Mouse (Mus musculus): ENCODE measurements around the gene Car2. TPM values are rescaled to one million over a fixed set of nuclear protein-coding genes. Genes with fewer than 3 reads are reported as not detected.

Gene Car2
- polyA plus RNA-seq, 1 experiment, result 8.7 TPM

DNA sequence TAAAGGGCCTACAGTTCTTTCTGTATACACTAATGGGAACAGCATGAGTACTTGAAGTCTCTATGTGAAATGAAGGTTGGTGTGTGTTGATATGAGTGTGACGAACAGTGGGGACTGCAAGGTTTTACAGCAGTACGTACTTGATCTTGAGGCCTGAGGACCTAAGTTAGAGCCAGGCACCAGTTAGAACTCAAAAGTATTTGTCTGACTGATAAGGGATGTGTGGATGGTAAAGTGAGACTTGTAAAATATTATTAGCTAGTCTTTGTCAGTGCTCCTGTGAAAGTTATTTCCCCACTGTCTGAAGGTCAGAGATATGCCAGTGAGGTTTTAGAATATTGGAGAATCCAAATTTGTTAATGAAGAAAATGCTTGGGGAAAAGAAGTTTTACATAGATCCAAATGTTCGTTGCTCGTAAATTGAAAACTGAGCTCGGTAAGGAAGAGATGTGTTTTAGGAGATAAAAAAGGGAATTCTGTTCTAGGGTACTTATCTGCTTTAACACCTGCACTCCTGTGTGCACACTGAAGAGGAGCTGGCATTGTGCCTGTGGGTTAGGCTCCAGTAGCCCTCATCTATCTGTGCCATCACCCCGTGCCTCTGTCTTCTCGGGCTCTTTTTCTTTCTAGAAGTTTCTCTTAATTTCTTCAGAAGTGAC, 8.7 kb upstream of the Car2 start:
- DNase-seq (ENCODE audit: low read depth, low spot score), result no peak
- WGBS, result 72% methylated on average over 7 of the region's 7 CpGs

GRCm38 (mm10) chr3:14878749-14879223, 7.3 kb upstream of the Car2 start:
- DNase-seq (ENCODE audit: low read depth, low spot score), result no peak
- WGBS, result 74% methylated on average over 6 of the region's 6 CpGs

- no peak for DNase-seq (ENCODE audit: low read depth, low spot score)
- 75% methylated on average over 3 of the region's 3 CpGs for WGBS
These were observed 6.8 kb upstream of the Car2 start for GRCm38 (mm10) chr3:14879293-14879692.

- no peak for DNase-seq (ENCODE audit: low read depth, low spot score)
These were observed 5.8 kb upstream of the Car2 start for GRCm38 (mm10) chr3:14880277-14880676.

GRCm38 (mm10) chr3:14882005-14882404, 4.1 kb upstream of the Car2 start:
- DNase-seq (ENCODE audit: low read depth, low spot score), result no peak

More at GRCm38 (mm10) chr3:14880277-14880676, 5.8 kb upstream of the Car2 start:
- 40% methylated on average over 2 of the region's 2 CpGs for WGBS

GRCm38 (mm10) chr3:14882756-14883155, 3.3 kb upstream of the Car2 start:
- WGBS, result 71% methylated on average over 3 of the region's 3 CpGs
- DNase-seq (ENCODE audit: low read depth, low spot score), result no peak

DNA sequence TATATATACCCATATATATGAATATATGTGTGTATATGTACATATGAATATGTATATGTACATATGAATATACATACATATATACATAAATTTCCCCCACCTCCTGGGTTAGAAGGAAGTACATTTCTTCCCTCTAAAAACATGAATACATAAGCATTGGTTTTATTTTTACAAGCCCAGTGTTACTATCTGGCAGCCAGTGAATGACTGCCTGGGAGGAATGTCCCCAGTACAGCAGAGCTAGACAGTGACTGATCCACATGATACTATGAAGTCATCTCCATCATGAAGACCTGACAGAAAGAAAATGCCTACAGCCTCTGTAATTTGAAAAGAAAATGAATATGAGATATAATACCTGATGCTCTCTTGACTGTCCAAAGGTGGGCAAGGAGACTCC, 1.2 kb upstream of the Car2 start:
- DNase-seq (ENCODE audit: low read depth, low spot score), result no peak

DNA sequence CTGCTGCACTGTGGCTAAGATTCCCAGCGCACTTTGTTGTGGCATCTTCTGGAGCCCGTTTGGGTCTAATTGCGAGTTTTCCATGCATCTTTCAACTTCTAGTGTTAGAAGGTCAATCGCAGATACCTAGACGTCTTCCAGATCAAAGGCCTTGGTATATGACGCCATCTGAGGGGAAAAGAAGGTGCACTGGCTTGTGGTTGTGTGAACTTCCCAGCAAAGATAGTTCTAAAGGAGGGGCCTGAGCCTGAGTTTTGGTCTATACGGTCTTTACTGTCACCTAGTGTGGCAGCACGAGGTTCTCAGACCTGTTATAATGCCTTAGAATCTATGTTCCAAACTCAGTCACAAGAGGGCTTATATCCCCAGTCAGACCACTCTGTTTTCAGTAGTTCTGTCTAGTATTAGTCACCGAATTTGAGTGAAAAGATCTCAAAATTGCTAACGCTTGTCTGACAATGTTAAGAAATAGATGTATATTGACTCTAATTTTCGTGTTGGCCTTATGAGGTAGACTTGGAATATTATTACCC, 1.1 kb downstream of the Car2 start:
- WGBS, result 25% methylated on average over 11 of the region's 11 CpGs
- no peak for DNase-seq (ENCODE audit: low read depth, low spot score)

GRCm38 (mm10) chr3:14887686-14888295, 1.7 kb downstream of the Car2 start:
- 33% methylated on average over 10 of the region's 10 CpGs for WGBS
- no peak for DNase-seq (ENCODE audit: low read depth, low spot score)

DNA sequence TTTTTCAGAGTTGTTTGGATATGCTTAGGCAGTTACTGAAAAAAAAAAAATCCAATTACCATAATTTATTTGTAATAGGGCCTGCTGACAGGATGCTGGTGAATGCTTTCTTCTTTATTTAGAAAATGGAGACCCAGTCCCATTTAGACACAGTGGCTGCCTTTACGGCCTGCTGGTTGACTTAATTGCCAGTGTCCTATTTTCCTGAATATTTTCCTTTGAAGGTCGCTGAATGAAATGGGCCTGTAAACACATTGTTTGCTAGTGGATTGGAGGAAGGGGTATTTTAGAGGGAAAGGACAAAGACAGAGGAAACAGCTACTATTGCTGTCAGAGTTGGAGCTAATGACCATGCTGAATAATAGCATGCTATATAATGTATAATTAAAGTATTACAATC, 2.5 kb downstream of the Car2 start:
- 44% methylated on average over 2 of the region's 2 CpGs for WGBS
- DNase-seq (ENCODE audit: low read depth, low spot score), result no peak

GRCm38 (mm10) chr3:14889085-14889484, 3.0 kb downstream of the Car2 start:
- no peak for DNase-seq (ENCODE audit: low read depth, low spot score)
- WGBS, result 32% methylated on average over 2 of the region's 2 CpGs

DNA sequence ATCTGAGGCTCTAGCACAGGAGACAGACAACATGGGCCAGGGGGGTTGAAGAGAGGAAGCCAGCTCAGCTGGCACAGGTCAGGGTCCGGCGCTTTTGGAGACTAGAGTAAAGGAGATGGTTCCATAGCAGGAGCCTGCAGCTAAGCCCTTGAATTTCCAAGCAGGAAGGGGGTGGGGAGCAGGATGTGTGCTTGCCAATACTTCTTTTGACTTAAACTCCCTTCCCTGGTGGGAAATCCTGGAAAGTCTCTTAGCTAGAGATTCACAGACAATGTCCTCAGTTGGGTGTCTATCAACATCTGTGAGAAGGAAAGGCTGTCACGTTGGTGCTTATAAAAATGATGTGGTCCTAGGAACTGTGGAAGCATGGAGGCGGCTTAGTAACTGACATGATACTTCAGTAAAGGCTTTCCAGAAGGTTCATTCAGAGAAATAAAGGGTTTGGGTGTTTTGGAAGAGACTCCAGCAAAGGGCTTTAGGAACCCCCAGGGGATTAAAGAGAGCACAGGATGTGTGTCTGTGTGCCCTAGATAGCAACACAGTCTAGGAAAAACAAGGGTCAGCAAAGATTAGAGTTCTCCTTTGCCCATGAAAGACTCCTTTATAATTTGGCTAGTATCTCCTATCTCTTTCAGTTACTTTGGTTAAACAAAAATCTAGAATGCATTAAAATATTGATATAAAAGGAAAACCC, 3.8 kb downstream of the Car2 start:
- no peak for DNase-seq (ENCODE audit: low read depth, low spot score)
- whole genome bisulfite sequencing, result 32% methylated on average over 4 of the region's 4 CpGs

GRCm38 (mm10) chr3:14892991-14893390, 6.9 kb downstream of the Car2 start:
- 37% methylated on average over 3 of the region's 3 CpGs for WGBS
- DNase-seq (ENCODE audit: low read depth, low spot score), result no peak

DNA sequence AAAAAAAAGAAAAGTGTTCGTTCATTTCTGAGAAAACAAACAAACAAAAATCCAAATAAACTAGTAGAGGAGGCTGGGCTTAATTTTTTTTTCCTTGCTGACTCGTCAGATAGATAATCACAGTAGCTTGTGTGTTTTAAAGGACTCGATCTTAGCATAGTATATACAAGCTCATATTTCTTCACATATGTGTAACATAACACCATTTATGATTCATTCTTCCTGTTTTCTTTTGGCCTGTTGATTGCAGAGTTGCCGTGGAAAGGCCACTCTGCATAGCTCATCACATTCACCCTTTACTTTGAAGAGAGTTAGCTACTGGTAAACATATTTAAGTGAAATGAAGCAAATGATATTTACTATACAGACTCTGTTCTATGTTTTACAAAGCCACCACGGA, 7.6 kb downstream of the Car2 start:
- no peak for DNase-seq (ENCODE audit: low read depth, low spot score)
- WGBS, result 28% methylated on average over 5 of the region's 5 CpGs

DNA sequence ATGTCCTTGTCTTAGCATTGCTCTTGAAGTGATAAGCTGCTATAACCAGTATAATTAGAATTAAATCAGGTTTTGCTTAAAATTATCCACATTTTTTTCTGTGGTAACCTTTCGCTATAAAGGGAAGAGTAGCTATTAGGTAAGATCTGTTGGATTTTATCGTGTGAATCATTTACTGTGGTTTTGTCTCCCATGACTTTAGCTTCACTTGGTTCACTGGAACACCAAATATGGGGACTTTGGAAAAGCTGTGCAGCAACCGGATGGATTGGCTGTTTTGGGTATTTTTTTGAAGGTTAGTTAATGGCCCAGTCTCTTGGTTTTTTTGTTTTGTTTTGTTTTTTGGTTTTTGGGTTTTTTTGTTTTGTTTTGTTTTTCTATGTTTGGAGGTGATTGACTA, 9.3 kb downstream of the Car2 start:
- no peak for DNase-seq (ENCODE audit: low read depth, low spot score)
- WGBS, result 93% methylated on average over 3 of the region's 3 CpGs

GRCm38 (mm10) chr3:14897770-14898169, 11.7 kb downstream of the Car2 start:
- 73% methylated on average over 6 of the region's 6 CpGs for WGBS
- no peak for DNase-seq (ENCODE audit: low read depth, low spot score)

DNA sequence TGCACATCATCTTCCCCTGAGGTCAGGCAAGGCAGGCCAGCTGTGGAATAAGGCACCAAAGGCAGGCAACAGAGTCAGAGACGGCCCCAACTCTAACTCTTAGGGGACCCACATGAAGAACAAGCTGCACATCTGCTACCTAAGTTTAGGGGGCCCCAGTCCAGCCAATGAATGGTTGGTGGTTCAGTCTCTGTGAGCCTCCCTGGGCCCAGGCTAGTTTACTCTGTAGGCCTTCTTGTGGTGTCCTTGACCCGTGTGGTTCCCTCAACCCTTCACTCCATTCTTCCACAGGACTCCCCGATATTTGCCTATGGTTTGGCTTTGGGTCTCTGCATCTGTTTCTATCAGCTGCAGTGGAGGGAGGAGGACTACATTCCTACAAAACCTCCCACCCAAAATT, 17.3 kb downstream of the Car2 start:
- WGBS, result 90% methylated on average over 3 of the region's 3 CpGs
- DNase-seq (ENCODE audit: low read depth, low spot score), result no peak

GRCm38 (mm10) chr3:14904165-14904564, 18.1 kb downstream of the Car2 start:
- DNase-seq (ENCODE audit: low read depth, low spot score), result no peak
- WGBS, result 21% methylated on average over 3 of the region's 3 CpGs

GRCm38 (mm10) chr3:14907271-14907670, 21.2 kb downstream of the Car2 start:
- DNase-seq (ENCODE audit: low read depth, low spot score), result no peak
- 96% methylated on average over 1 of the region's 1 CpGs for WGBS

DNA sequence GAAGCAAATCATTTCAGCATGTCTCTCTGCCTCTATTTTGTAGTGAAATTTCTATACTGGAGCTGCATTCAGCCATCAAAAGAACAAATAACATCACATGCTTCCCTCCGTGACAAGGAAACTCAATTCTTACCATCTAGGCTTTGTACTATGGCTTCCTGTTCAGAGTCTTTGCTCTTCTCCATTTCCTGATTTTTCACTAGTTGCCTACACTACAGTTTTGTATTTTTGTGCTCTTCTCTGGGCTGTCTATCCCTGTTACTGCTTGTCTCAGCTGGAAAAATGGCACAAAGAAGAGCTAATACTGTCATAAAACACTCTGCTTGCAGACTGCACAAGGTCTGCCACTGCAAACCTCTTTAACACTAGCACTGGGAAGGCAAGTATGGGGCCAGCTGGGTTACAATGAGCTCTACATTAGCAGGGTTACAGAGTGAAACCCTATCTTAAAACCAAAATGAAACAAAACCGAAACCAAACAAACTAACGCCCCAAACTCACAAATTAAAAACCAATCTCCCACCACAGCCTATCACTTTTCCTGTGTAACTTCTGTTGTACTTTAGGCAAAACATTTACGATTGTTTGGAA, 26.0 kb downstream of the Car2 start:
- 46% methylated on average over 4 of the region's 4 CpGs for WGBS
- no peak for DNase-seq (ENCODE audit: low read depth, low spot score)

Measured in large intestine, adult 2 months (tissue).